Mouse (Mus musculus) left cerebral cortex, postnatal 14 days (tissue): ENCODE data around the gene Cux1. TPM values are rescaled to one million over a fixed set of nuclear protein-coding genes. Genes with fewer than 3 reads are reported as not detected.

Experiments used
- DNase-seq, 2 experiments: peaks; one replicate each; pipeline ENCODE4 v3.0.0; 2021 to 2022; ENCODE audit warnings: low spot score in 2 of 2, mixed read lengths in 1 of 2
- intact Hi-C: fragments of 180-260 bp; cut with DNase I; formaldehyde crosslinking; loops from one replicate; pipeline ENCODE4 v1.15.1; 2025
- total RNA-seq, 2 experiments: library from RNA; stranded (reverse); gene quantifications; 2 replicates each; pipeline ENCODE4 v1.2.3; 2021

Cux1 gene
- total RNA-seq, 2 experiments from 2014 or later = 116 to 150 TPM

DNA sequence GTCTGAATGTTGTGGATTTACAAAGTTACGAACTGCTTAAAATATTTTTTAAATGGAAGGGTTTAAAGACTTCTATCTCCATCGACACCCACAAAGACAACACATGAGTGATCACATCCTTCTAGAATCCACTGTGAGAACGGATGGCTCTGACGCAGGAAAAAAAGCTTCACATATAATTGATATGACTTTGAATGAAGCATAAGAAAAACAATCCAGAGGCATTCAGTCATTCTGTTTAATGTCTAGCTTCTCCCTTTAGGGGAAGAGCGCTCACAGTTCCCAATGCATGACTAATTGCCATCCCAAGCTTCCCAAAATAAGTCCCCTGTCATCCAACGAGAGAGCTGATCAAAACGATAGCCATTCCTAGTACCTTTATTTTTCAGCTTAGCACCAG is 2.9 kb upstream of the Cux1 start:
- intact Hi-C loops = loop anchor here (10.0 kb wide), 1 partner anchor 185 kb away; no protein-coding TSS in a partner anchor
- DNase-seq = no peak

DNA sequence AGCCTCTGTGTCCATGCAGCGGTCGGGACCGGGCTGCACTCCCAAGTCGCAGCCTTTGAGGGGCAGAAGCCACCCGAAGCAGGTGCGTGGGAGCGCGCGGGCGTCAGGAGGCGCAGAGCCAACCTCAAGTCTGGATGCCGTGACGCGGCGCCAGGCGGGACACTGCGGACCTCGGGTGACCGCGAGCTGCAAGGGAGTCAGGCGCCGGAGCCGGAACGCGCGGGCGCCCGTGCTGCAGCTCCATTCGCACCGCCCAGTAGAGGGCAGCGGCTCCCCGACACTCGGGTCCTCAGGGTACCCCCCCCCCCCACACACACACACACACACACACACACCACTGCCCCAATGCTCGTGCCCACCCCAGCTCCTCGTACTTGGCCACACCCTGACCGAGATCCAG is 1.5 kb upstream of the Cux1 start:
- intact Hi-C loops = loop anchor here (5.0 kb wide), 2 partner anchors 81 to 286 kb away; no protein-coding TSS in a partner anchor
- peak; percentile 57 to 70 for DNase-seq

DNA sequence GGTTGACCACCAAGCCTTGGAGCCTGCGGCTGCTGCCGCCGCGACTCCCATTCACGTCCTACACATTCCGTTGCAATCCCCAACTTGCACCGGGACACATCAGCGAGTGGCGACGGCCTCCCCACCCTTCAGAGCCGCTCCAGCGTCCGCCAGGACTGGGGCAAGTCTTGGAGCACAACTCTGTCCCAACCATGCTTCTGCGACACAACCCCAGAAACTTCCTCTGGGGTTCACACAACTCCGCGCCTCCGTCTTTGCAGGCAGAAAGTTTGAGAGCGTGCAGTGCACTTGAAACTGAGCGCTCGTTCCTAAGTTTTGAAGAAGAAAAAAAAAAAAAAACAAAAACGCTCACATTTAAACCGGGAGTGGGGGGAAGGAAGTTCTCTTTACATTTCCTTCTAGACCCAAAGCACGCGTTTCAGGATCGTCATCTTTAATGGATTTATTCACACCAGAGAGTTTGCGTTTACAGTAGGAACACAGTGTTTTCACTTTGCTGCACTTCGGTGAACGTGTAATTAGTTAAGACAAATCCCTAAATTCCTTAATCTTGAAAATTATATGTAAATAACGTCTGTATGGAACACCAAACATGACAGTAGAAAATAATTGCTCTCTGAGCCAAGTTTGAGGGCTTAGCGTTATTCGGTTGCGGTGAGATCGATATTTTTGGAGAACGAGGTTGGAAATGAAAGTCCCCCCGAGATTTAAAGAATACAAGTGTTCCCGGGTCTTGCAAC is 906 bp upstream of the Cux1 start:
- no peak for DNase-seq
- intact Hi-C loops = loop anchor here (5.0 kb wide), 2 partner anchors 81 to 286 kb away; no protein-coding TSS in a partner anchor

DNA sequence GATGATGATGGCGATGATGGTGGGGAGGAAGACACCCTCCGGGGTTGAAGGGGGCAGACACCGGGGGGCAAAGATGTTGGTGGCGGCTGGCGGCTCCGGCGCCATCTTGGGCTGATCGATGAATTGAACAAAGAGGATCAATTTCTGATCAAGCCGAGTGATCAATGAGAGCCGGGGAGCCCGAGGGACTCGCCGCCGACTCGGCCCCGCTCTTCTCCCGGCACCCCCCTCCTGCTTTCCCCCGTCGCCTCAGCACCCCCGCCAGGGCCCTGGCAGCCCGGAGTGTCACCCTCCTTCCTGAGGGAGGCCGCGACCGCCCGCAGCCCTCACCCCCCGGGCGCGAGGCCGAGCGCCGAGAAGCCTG is 496 bp downstream of the Cux1 start:
- intact Hi-C loops = loop anchor here (1.0 to 5.0 kb wide), 4 partner anchors 57 to 284 kb away; no protein-coding TSS in a partner anchor
- peak in 1 of 2 experiments; percentile 17 for DNase-seq

DNA sequence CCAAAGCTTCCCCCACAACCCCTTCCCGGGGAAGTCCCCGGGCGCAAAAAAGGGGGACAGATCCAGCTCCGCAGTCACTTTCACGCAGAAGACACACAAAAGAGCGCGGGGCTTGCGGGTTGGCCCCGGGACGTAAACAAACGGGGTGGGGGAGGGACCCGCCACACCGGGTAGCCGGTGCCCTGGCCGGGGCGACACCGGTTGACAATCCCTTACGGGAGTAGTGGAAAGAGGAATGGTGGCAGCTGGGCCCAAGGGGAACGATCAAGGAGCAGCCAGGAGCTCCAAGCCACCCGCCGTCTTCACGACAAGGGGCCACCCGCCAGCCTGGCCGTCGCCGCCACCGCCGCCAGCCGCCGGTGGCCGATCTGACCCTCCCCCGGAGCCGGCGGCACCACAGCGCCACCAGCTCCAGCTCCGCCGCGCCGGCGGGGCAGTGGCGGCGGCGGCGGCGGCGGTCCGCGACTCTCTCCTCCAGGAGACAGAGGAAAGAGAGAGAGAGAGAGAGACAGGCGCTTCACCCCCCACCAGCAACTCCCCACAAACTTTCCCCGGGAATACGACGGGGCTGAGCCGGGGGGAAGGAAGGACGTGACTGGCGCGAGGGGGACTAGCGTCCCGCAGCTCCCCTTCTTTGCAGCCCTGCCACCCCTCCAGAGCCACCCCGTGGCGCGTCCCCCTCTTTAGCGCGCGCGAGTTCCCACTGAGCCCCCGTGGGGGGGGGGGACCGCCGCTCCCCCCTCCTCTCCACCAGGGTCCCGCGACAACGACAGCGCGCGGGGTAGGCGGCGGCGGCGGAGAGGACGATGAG is 1.1 kb downstream of the Cux1 start:
- intact Hi-C loops = loop anchor here (5.0 kb wide), 2 partner anchors 79 to 284 kb away; no protein-coding TSS in a partner anchor

DNA sequence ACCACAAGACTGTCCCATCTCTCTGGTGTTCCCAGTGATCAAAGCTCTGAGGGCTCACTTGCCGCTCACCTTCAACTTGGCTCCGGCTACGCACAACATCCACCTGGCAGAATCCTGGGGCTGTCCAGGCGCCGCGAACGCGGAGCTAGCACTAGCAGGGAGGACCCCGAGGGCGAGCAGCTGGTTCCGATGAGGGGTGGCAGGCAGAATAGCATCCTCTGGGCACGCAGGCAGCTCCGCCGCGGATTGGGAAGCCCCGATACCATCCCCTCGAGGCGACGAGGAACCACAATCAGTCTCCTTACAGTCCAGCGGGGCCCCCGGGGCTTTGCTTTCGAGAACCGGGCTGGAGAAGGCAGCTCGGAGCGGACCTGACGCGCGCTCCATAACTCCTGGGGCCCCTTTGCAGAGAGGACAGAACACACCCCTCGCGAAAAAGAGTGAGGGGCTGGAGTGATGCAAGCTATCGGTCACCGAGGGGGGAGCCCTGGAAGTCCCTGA is 1.9 kb downstream of the Cux1 start:
- intact Hi-C loops = loop anchor here (5.0 kb wide), 2 partner anchors 78 to 283 kb away; no protein-coding TSS in a partner anchor
- DNase-seq = no peak

More for the DNA sequence above, 1.1 kb downstream of the Cux1 start:
- DNase-seq = peak; percentile 15 to 47

DNA sequence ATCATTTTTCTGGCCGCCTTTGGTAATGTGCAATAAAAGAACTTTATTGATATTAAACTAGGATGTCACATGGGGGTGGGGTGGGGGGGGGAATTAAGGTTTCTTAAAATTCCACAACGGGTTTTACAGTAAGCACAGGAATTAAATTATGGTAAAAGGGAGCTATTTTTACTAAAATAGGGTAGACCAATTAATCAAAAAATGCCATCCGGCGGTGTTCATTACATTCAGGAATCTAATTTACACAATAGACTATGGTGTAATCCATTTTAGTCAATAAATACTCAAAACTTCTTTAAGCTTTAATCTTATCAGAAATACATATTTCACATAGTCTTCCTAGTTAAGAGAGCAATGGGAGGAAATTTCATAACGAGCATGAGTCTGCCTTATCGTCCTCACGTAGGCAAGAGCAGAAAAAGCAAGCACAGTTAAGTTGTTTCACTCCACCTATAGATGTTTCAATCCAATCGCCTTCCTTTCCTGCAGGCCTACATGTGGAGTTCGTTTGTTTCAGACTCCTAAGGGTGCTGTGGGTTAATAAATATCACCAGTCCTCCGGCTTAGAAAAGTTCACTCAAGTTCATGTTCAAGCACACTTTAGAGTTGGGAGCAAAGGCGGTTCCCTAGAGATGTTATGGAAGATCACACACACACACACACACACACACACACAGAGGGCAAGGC is 2.5 kb downstream of the Cux1 start:
- no peak for DNase-seq
- intact Hi-C loops = loop anchor here (5.0 kb wide), 2 partner anchors 77 to 282 kb away; no protein-coding TSS in a partner anchor

DNA sequence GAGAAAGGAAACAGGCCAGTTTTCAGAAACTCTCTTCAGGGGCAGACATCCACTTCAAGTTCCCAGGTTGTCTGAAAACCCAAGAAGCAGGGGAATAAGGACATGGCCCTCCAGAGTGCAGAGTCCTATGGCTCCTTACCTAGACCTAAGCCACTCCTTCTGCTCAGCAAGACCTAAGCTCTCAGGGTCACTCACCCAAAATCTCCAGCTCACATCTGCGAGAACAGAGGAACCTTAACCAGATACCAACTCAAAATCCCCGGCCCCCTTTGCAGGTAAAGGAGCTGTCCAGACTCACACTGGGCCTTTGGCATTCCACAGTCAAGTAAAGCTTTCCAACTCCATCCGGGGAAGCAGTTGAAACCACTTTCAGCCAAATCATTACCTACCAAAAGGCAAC is 3.3 kb downstream of the Cux1 start:
- no peak for DNase-seq
- intact Hi-C loops = no loop called here

DNA sequence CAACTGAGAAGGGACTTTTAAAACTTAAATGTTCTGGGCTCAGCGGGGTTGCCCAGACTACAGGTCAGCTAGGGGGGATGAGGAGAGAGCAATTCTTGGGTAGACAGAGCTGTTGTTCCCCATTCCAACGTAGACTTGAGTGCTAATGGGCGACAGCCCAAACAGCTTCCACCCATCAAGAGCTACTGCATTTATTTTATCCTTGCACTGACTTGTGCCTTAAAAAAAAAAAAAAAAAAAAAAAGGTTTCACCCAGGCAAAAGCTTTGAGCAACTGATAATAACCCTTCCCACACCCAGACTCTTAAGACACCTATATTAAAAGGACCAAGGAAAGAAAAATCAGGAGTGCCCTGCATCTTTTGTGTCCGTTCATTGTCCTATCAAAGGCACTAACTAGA is 4.2 kb downstream of the Cux1 start:
- DNase-seq = no peak
- intact Hi-C loops = no loop called here

DNA sequence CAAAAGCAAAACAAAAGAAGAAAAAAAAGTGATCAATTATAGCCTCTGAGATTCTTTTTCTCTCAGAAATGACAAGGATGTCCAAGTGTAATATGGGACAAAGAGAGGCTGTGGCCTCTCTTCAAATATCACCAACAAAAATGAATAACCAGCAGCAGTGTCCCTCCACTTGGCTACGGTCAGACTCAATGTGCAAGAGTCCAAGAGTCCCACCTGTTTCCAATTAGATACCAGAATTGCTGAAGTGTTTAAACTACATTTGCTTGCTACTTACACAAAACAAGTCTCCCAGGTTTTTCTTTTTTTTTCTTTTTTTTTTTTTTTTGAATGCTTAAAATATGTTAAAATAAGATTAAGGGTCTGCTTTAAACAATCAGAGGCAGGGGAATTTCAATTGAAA is 5.1 kb downstream of the Cux1 start:
- intact Hi-C loops = no loop called here
- DNase-seq = no peak

DNA sequence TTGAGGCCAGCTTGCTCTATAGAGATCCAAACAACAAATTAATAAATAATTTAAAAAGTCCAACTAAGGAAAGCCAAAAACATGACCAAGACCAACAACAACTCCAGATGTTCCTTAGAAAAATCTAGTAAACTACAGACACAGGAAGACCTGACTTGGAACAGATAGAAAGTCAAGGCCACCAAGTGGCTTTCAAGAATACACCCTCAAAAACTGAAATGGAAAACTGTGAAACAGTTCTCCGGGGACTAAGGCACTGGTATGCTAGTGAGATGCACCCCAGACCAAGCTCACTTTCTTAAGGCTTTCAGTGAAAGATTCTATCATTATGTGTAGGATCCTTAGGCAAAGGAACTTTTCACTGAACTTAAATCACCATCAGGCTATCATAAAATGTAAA is 5.6 kb downstream of the Cux1 start:
- DNase-seq = no peak
- intact Hi-C loops = no loop called here

DNA sequence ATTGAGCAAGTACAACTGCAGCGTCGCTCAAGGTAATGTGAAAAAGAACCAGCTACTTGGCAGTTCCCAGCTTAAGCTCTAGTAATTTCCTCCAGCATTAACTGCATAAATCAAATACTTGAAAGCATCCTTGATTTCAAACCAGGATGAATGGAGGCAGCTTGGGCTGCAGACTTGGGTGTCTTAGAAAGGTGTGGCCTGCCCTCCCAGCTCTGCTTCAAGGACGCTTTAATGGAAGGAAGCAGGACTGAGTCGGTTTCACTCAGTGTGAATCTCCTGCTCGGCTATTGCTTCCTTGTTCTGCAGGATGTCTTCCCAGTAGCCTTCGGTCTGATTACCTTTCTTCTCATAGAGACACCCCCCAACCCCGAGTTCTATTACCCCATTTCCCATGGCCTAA is 6.6 kb downstream of the Cux1 start:
- intact Hi-C loops = no loop called here
- no peak for DNase-seq

DNA sequence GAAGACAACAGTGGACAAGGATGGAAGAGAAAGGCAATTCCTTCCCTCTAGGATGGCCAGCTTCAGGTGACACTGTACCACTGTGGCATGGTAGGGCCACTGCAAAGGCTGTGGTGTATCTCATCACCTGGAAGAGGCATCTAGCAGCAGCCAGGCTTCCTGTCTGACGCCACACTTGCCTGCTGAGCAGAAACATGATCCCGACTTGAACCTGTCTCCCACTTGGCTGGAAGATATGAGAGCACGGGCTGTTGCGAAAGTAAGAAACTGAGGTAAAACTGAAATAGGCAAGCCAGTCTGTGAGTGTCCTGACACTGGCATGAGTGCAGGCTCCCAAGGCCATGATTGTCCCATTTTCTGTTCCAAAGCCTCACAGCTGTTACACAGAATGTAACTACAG is 9.8 kb downstream of the Cux1 start:
- intact Hi-C loops = no loop called here
- DNase-seq = no peak

DNA sequence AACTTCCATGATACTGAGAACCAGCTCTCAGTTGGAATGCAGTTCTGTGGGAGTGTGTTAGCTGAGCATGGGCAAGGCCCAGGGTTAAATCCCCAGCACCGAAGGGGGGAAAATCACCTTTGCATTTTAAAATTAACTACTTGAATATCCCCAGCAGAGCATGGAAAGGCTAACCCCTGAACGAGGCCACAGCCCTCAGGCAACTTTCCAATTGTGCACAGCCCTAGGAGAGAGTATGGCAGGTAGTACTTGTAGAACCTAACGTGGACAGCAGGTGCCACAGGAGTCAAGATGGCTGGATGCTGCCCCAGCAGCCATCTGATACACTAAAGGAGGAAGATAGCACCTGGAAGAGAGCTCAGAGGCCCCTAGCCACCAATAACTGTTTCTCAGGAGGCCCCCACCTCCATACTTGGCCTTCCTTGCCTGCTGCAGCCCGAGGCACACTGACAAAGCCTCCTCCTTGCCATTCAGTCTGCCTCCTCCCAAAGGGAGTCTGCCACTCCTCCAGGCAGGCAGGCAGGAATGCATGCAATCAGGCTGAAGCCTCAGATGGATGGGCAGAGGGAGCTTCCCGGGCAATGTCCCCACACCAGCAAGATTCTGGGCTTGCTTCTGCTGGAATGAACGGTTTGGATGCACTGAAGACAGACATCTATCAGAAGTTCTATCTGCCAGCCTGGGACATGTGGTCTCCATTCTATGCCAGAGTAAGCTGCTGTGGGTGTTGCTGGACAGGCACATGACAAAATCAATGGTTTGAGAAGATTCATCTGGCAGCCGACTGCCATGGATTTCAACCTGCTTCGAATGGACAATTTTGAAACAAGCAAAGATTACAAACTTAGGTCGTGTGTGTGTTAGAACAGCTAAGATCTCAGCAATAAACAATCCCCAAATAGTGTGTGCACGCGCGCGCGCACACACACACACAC is 10.7 kb downstream of the Cux1 start:
- no peak for DNase-seq
- intact Hi-C loops = no loop called here

DNA sequence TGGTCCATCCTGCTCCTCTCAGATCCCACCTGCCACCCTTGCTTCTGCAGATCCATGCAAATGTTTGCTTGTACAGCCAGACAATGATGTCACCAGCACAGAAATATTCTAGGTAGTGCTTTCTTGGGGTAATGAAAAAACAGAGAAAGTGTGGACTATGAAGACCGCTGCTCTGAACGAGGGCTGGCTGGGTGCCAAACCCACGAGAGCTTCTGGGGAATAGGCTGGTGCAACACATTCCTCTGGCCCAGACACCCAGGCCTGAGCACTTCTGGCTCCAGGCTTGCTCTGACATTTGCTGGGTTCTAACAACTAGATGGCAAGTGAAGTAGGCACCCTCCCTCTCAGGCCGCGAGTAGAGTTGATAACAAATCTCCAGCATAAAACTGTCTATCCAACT is 11.6 kb downstream of the Cux1 start:
- intact Hi-C loops = no loop called here
- peak; percentile 37 to 60 for DNase-seq

DNA sequence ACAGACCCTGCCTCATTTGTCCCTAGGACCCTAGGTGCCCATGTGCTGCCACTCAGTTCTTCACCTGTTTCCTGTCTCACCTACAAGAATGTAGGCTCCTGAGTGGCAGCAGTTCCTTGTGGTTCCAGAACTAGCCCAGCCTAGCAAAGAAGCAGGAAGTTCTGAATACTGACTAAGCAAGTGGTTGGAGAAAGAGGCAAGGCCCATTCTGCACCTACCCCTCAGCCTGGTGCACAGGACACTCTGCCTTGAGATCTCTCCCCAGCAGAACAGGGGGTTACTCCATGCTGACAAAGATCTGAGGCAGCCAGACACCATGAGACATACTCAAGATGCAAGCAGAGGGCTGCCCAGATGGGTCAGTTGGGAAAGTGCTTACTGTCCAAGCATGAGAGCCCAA is 14.5 kb downstream of the Cux1 start:
- intact Hi-C loops = no loop called here
- no peak for DNase-seq

DNA sequence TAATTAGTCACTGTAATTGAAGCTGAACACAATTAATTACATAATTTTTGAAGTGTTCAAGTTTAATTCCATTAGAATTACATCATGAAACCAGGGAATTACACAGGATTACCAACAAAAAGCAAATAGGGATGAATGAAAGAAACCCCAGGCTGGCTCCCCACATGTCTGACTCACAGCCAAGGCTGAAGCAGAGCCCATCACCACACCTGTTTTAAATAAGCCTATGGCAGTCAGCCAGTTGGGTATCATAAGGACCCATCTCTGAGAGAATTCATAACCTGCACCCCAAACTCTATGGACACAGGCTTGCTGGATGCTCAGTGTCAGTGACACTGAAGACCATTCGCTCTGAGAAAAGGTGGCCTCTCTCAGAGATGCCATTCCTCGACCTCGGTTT is 15.2 kb downstream of the Cux1 start:
- intact Hi-C loops = no loop called here
- DNase-seq = no peak

DNA sequence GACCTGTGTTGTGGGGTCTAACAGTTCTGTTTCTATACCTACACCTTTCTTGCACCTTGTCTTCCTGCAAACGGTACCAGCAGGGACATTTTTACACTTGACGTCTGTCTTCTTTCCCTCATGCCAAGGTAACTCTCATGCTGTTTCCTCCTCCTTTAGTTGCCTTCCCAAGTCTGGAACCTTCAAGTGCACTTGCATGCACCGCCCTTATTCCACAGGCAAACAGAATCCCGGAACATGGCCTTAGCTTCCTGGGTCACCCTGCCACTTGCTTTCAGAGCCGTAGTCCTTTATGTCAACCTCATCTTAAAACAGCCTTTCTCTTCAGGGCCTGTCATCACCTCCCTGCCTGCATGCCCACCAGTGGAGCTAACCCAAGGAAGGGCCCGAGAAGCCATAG is 15.7 kb downstream of the Cux1 start:
- intact Hi-C loops = no loop called here
- DNase-seq = no peak

DNA sequence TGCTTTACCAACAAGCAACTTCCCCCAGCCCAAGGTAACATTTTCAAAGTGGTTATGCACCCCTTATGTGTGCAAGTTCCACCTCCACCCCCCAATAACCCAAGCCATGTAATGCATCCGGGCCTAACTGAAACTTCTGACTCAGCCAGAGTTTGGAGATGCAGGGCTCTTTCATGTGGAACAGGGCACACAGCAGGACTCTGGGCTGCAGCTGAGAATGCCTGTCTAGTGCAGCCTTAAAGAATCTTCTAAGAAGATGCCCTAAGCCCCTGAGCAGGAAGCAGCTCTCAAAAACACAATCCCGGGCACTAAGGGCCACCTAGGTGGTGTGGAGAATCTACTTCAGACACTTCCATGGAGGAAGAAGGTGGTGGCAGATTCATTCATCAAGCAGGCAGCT is 16.6 kb downstream of the Cux1 start:
- no peak for DNase-seq
- intact Hi-C loops = no loop called here
